Mouse (Mus musculus) stomach, embryonic 15.5 days (tissue): ENCODE data around the gene Pop5. TPM values are rescaled to one million over a fixed set of nuclear protein-coding genes. Genes with fewer than 3 reads are reported as not detected.

Source experiments
- ATAC-seq: fragments of 200-750 bp; cut with Nextera tagmentation; 2 replicates; pipeline ENCODE4 v1.8.0; 2017; ENCODE audit warnings: low read depth, moderate number of reproducible peaks, moderate TSS enrichment; ENCODE audit not compliant: insufficient read depth, low FRiP score
- H3K27ac ChIP-seq: fragments of 300-500 bp; sonication (generic); 2 replicates; pipeline ENCODE4 v1.5.1; 2015; ENCODE audit warnings: mild to moderate bottlenecking, inconsistent platforms
- H3K27me3 ChIP-seq: fragments of 300-500 bp; sonication (generic); replicated peaks from 2 replicates; pipeline ENCODE4 v1.6.1; 2015; ENCODE audit warnings: inconsistent platforms
- H3K36me3 ChIP-seq: fragments of 300-500 bp; sonication (generic); 2 replicates; pipeline ENCODE4 v1.6.1; 2015; ENCODE audit warnings: inconsistent platforms
- H3K4me1 ChIP-seq: fragments of 300-500 bp; sonication (generic); 2 replicates; pipeline ENCODE4 v1.6.1; 2015; ENCODE audit warnings: inconsistent platforms
- H3K4me2 ChIP-seq: fragments of 300-500 bp; sonication (generic); 2 replicates; pipeline ENCODE4 v1.6.1; 2015; ENCODE audit warnings: mild to moderate bottlenecking, inconsistent platforms
- H3K4me3 ChIP-seq: fragments of 300-500 bp; sonication (generic); replicated peaks from 2 replicates; pipeline ENCODE4 v1.5.1; 2015; ENCODE audit warnings: inconsistent platforms
- H3K9ac ChIP-seq: fragments of 300-500 bp; sonication (generic); 2 replicates; pipeline ENCODE4 v1.6.1; 2015; ENCODE audit warnings: inconsistent platforms
- H3K9me3 ChIP-seq: fragments of 300-500 bp; sonication (generic); 2 replicates; pipeline ENCODE4 v1.6.1; 2016; ENCODE audit warnings: inconsistent platforms
- WGBS: fragments of 180-500 bp; shearing (Covaris S2); methylation state at CpG from one replicate; pipeline ENCODE4 v1.1.7; 2015; 5-methylcytosine and 5-hydroxymethylcytosine counted together
- polyA plus RNA-seq: library from polyadenylated mRNA; unstranded; fragments of >200 nt; fragmentation: Nextera tagmentation; extraction: Ambion mirVana; gene quantifications from 2 replicates; pipeline ENCODE4 v1.2.1, GENCODE M21; 2015

Gene Pop5
- 106 and 116 TPM in 2 replicates for polyA plus RNA-seq

DNA sequence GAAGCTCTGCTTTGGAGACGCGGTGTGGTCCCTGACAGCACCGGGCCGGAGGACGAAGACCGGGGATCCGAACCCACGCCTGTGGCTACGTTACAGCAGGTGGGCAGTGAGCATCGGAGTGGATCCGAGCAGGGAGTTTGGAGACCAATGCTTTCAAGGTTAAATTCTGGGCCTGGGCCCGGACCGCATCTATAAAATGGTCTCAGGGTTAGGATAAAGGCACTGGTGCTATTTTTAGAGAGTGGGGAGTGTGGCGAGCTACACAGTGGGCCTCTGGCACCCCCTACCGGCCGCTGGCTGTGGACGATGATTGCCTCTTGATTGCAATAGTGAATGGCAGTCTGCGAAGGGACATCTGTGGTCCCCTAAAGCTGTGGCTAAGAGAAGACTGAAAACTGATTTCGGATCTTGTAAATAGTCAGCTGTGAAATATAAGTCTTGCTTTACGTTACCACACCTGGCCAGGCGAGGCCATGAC lies at the start of gene Pop5:
Gene Pop5 (plus strand): TSS at position 51 of the 478 bp plus-strand sequence.
- Histone ChIP-seq H3K36me3 (peaks cover 12% of the 10 kb centered on the region), H3K4me1 (peaks cover 11% of the 10 kb centered on the region), H3K4me3 (peak within 1 kb of the TSS; percentile 61), H3K4me2 (peak within 1 kb of the TSS; percentile 98), H3K9me3 (no peaks in the 10 kb centered on the region), H3K9ac (peak within 1 kb of the TSS; percentile 58; the same call in 1 of the 2 replicates), H3K27me3 (0 out of 2 replicates have a peak, but pooled peaks cover 3% of the 10 kb centered on the region), H3K27ac (no peak within 1 kb of the TSS)
- ATAC-seq, result peak; percentile 63
- 1% methylated on average over 21 of the region's 21 CpGs for WGBS

DNA sequence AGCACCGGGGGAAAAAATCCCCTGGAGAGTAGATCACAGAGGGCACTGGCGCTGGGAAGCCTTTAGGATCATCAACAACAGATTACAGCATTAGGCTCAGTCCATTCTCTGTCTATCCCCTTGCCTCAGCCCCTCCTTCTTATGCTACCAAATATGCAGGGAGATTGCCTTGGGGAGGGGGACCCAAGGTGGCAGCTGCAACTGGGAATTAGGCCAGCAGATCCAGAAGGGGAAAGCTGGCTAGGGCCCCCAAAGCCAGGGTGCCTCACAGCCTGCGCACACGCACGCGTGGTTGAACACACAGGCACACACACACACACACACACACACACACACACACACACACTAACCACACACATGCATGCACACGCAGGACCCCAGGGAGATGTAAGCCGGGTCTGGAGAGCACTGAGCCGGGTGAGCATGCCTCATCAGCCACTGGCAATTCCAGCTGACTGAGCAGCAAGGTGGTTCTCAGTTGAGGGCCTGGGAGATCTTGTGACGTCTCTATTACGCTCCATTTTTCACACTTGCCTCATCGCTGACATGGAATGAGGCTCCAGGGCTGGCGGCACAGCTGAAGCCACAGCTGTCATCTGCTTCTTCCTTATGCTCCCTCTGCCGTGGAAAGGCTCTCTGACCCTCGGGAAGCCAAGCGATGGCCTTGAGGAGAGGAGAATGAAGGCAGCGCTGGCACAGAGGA lies 49.1 kb upstream of the Pop5 start:
- Histone ChIP-seq H3K9ac (no peak overlapping the region), H3K4me3 (no peak overlapping the region), H3K9me3 (no peaks in the 10 kb centered on the region), H3K27me3 (peaks cover 34% of the 10 kb centered on the region), H3K4me1 (peaks cover 28% of the 10 kb centered on the region), H3K27ac (no peak overlapping the region), H3K4me2 (peak overlapping the region; percentile 33), H3K36me3 (no peaks in the 10 kb centered on the region)
- no peak for ATAC-seq
- 40% methylated on average over 17 of the region's 17 CpGs for WGBS

DNA sequence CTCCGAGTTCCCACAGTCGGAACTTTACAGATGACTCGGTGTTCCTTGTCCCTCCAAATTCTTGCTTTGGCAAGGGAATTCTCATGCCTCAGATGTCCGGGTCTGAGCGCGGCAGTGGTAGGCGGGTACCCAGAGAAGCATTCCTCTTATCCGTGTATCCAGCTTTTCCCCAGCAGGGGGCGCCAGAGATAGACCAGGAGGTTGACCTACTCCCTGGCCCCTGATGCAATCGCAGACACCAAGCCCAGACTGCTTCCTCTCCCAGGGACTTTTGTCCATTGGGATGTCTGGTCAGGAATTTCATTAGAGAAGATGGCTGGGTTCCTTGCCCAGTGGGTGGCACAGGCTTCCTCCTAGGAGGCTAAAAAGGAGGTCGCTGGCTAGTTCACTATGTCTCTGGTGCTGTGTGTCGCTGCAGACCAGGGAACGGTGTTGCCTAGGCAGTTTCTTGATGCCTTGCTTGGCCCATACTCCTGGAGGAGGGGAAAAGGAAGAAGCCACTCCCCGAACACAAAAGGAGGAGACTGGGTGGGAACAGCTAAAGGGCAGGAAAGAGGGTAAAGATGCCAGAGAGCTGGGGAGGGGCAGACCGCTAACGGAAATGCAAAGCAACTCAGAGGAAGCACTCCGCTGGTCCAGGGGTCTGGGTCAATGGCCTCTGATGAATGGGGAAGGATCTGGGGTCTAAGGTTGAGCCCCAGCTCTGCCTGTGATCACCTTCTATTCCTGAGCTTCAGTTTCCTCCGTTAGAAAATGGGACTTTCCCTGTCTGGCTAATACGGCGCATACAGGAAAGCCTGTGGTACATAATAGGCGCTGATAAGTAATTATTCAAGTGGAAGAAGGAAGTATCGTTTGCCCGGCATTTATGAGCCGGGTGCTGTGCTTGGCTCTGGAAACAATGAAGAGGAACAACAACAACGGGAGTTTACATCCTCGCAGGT lies 48.2 kb upstream of the Pop5 start:
- Histone ChIP-seq H3K4me1 (peaks cover 26% of the 10 kb centered on the region), H3K4me3 (no peak overlapping the region; the same call in 1 of the 2 replicates), H3K36me3 (no peaks in the 10 kb centered on the region), H3K9ac (no peak overlapping the region), H3K27ac (no peak overlapping the region; the same call in 1 of the 2 replicates), H3K4me2 (peak overlapping the region; percentile 33), H3K27me3 (peaks cover 43% of the 10 kb centered on the region), H3K9me3 (no peaks in the 10 kb centered on the region)
- peak; percentile 74 for ATAC-seq
- 21% methylated on average over 26 of the region's 26 CpGs for WGBS

DNA sequence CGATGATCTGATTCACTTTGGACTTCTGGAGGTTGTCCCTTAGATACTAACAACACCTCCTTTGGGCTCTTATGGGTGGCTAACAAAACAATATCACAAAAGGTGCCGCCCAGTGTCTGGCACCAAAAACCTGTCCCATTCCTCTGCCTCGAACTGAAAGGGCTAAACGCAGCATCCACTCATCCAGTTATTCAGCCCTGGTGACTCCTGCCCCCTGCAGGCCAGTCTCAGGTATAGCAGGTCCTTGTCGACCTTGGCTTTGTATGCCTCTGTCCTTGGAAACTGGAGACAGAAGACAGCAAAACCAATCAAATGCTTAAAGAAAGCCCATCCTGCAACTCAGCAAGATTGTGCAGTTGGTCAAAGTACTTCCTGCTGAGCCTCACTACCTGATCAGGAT lies 46.8 kb upstream of the Pop5 start:
- Histone ChIP-seq H3K36me3 (no peaks in the 10 kb centered on the region), H3K4me3 (no peak overlapping the region), H3K9ac (no peak overlapping the region), H3K9me3 (no peaks in the 10 kb centered on the region), H3K4me2 (no peak overlapping the region), H3K27ac (no peak overlapping the region), H3K27me3 (peaks cover 57% of the 10 kb centered on the region), H3K4me1 (peaks cover 38% of the 10 kb centered on the region)
- WGBS, result 51% methylated on average over 5 of the region's 5 CpGs
- ATAC-seq, result no peak

DNA sequence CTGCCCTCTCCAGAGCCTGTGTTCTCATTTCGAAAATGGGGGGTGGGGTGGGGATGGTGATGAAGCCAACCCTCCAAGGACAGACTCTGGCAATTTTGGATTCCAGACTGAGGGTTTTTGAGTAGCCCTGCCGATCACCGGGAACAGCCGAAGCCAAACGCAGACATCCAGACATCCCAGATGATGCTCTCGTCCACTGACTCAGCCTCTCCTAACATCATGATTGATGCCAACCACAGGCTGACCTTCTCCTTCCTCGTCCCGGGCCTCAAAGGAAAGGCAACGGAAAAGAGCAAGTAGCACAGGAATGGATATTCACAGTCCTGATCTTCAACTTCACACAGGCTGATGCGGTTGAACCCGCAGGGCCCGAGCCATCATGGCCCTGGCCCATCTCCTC lies 45.6 kb upstream of the Pop5 start:
- peaks cover 69% of the 10 kb centered on the region for H3K27me3 ChIP-seq
- no peak overlapping the region for H3K27ac ChIP-seq
- H3K9ac ChIP-seq, result no peak overlapping the region
- H3K4me2 ChIP-seq, result no peak overlapping the region
- H3K4me3 ChIP-seq, result no peak overlapping the region
- H3K4me1 ChIP-seq, result peaks cover 46% of the 10 kb centered on the region
- WGBS, result 67% methylated on average over 12 of the region's 12 CpGs
- H3K36me3 ChIP-seq, result no peaks in the 10 kb centered on the region
- H3K9me3 ChIP-seq, result no peaks in the 10 kb centered on the region
- no peak for ATAC-seq

DNA sequence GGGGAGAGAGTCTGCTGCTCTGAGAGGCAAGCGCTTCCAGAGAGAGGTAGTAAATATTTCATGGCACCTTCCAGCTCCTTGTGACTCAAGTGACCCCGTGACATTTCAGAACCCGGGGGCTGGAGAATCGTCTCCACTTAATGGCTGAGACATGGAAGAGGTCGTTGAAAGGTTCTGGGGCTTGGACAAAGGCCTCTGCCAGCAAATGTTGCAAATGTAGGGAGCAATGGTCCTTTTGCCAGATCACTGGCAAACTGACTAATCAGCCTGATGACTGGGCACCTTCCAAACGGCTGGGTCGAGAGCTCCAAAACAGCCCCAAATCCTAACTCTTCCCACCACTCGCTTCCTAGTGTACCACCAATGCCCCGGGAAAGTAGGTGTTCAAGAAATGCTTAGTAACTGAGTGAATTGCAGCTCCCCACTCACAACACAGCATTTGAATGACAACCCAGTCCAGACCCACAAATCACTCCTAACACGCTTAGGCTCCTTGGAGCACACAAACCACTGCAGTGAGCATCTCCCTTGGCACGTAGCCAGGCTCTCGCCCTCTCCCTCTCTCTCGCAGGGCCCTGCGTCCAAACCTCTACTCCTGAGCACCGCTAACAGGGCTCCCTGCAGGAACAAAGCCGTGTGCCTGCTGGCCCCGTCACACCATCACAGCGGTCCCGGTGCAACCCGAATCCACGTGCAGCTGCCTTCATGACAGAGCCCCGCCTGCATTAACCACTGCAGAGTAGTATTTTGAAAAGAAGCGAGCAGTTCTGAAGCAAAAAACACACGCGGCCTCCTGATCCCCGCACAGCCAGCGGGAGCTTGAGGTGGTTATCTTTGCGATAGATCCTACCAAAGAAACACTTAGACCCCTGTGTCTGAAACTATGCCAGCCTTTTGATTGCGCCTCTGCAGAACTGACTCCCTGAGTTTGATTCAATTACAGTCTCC lies 43.5 kb upstream of the Pop5 start:
- Histone ChIP-seq H3K27me3 (peaks cover 60% of the 10 kb centered on the region), H3K4me3 (no peak overlapping the region), H3K9me3 (no peaks in the 10 kb centered on the region), H3K4me2 (no peak overlapping the region), H3K27ac (no peak overlapping the region), H3K4me1 (peaks cover 27% of the 10 kb centered on the region), H3K9ac (no peak overlapping the region), H3K36me3 (no peaks in the 10 kb centered on the region)
- ATAC-seq, result no peak
- WGBS, result 12% methylated on average over 29 of the region's 29 CpGs

DNA sequence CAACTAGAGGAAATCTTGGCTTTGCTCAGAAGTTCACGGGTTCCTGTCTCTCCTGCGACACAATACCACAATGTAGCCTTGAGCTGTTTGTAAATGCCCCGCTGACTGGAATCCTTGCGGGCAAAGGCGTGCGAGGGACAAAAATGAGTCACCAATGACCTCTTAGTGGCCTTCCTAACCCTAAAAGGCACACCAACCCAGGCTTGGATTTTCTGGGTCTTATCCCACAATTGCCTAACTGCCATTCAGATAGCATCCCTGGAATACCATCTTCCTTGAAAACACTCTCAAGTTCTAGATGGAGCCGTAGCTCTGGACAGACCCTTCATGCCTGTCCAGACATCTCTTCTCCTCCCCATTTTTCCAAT lies 42.8 kb upstream of the Pop5 start:
- ATAC-seq, result no peak
- H3K9me3 ChIP-seq, result no peaks in the 10 kb centered on the region
- WGBS, result 18% methylated on average over 7 of the region's 7 CpGs
- peaks cover 25% of the 10 kb centered on the region for H3K4me1 ChIP-seq
- no peak overlapping the region for H3K9ac ChIP-seq
- H3K4me3 ChIP-seq, result peak overlapping the region; percentile 54
- peak overlapping the region; percentile 100 for H3K4me2 ChIP-seq
- no peaks in the 10 kb centered on the region for H3K36me3 ChIP-seq
- peaks cover 60% of the 10 kb centered on the region for H3K27me3 ChIP-seq
- no peak overlapping the region for H3K27ac ChIP-seq

DNA sequence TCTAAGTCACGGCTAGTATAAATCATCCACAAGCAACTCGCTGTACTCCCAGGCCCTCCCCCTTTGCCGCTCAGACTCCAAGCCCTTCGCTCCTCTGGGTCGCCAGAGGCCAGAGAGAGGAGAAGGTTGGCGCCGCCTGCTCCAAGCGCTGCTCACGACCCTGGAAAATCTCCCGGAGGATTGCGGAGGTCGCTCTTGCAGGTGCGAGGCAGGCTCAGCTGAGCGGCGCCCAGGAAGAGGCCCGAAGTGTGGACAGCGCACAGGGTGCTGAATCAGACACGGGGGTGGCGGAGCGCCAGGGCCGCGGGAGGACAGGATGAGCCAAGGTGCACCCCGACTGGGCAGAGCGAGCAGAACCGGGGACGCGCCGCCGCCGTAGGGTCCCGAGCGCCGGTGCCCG lies 42.4 kb upstream of the Pop5 start:
- H3K27me3 ChIP-seq, result peaks cover 60% of the 10 kb centered on the region
- no peaks in the 10 kb centered on the region for H3K36me3 ChIP-seq
- no peak for ATAC-seq
- H3K9me3 ChIP-seq, result no peaks in the 10 kb centered on the region
- no peak overlapping the region for H3K9ac ChIP-seq
- H3K4me1 ChIP-seq, result peaks cover 25% of the 10 kb centered on the region
- peak overlapping the region; percentile 54 for H3K4me3 ChIP-seq
- peak overlapping the region; percentile 100 for H3K4me2 ChIP-seq
- H3K27ac ChIP-seq, result no peak overlapping the region
- WGBS, result 1% methylated on average over 24 of the region's 34 CpGs

DNA sequence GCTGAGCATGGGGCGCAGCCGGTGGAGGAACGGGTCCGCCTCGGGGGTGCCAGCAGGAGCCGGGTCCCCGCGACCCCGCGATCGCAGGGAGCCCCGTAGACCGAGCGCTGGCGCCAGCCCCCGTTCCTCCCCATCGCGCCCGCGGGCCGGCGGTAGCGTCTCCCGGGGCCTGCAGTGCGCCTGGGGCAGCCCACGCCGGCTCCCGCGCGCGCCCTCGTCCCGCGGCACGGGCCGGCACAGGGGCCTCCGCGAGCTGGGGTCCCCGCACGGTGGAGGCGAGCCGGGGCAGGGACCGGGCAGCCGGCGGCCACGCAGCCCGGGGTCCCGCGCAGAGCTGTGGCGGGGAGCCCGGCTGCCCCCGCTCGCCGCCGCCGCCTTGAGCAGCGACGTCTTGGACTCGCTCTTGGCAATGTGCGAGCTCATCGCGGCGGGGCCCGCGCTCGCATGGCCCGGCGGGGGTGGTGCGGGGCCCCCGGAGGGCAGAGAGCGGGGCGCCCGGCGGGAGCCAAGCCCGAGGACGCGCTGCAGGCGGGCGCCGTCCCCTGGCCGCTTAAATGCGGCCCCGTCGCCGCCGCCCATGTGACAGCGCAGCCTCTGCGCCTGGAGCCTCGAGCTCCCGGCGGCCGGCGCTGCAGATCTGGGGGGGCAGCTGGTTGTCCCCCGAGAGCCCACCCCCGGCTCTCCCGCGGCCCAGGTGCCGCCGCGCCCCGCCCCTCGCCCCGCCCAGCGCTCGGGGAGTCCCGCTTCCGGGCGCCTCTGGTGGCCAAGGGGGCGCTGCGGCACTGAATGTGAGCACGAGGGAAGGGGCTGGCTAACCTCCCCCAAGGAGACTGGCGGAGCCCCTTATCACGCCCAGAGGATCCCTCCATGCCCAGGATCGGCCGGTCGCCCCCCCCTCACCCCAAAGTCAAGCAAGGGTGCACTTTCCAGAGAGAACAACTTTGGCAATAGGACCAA lies 41.7 kb upstream of the Pop5 start, which contains the start of gene Cabp1:
Gene Cabp1 (minus strand): TSS at position 713 of the 957 bp plus-strand sequence.
- Histone ChIP-seq H3K4me1 (peaks cover 25% of the 10 kb centered on the region), H3K9me3 (no peaks in the 10 kb centered on the region), H3K9ac (peak within 1 kb of the TSS; percentile 4; the same call in 1 of the 2 replicates), H3K4me3 (peak within 1 kb of the TSS; percentile 54), H3K36me3 (no peaks in the 10 kb centered on the region), H3K27me3 (peaks cover 60% of the 10 kb centered on the region), H3K27ac (no peak within 1 kb of the TSS), H3K4me2 (peak within 1 kb of the TSS; percentile 100)
- WGBS, result under 1% methylated on average over 106 of the region's 116 CpGs
- ATAC-seq, result peak; percentile 41; the same call in 1 of the 2 replicates

DNA sequence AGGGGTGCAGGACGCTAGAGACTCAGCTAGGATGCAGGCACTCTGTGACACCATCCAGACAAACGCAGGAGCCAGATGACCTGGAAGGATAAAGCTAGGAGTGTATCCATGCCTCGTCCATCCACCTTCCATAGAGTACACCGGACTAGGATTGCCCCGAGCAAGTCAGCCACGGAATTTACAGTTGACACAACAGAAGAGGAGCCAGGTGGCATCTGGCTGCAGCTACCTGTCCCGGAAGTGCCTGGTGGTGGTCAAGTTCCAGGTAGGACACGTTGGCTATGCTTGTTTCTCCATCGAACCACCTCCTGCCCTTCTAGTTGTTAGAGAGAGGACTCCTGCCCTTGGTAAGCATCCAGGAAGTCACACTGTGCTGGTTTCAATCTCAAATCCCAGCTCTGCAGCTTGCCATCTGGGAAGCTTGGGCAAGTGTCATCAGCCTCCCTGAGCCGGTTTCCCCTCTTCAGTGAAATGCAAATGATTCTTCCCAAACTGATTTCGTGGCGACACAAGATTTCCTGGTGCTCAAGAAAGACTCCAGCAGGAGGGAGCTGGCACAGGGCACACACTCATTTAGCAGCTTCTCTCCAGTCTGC lies 40.9 kb upstream of the Pop5 start:
- Histone ChIP-seq H3K27ac (no peak overlapping the region), H3K4me1 (peaks cover 25% of the 10 kb centered on the region), H3K36me3 (no peaks in the 10 kb centered on the region), H3K4me2 (peak overlapping the region; percentile 100), H3K27me3 (peaks cover 54% of the 10 kb centered on the region), H3K4me3 (peak overlapping the region; percentile 54), H3K9me3 (no peaks in the 10 kb centered on the region), H3K9ac (no peak overlapping the region)
- no peak for ATAC-seq
- WGBS, result 8% methylated on average over 12 of the region's 12 CpGs
